Mouse (Mus musculus) activated CD4-positive, CD25-positive, alpha-beta regulatory T cell, adult 4 months (primary cell): ENCODE data around the gene Car14. TPM values are rescaled to one million over a fixed set of nuclear protein-coding genes. Genes with fewer than 3 reads are reported as not detected.
"Not testable (repeated sequence)": the region's sequence is repeated elsewhere in the genome, so short reads cannot be mapped to it uniquely, and the experiment has no call there.

Source experiments
- ATAC-seq: one replicate; pipeline ENCODE4 v1.8.0; 2017
- polyA plus RNA-seq, 2 experiments: library from polyadenylated mRNA; unstranded; fragments of 100-300 nt; shearing (Covaris generic); gene quantifications; one replicate each; pipeline ENCODE4 v1.2.1; 2017

The Car14 gene
- polyA plus RNA-seq, 2 experiments from 2014 or later: not detected

DNA sequence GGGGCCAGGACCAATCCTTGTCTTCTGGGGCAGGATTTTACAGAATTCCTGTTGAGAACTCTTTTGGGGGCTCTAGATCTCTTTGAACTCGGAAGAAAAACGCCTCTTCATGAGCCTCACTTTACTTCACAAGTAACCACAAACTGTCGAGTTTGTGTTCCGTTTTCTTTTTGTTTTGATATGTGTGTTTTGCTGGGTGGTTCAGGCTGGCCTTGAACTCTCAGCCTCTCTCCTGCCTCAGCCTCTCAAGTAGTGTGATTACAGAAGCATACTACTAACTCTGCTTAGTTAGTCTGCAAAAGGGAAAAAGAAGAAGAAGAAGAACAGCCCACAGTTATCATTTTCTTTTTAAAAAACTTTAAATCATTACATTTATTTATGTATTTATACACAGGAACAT lies 19.7 kb upstream of the Car14 start:
- no peak for ATAC-seq

DNA sequence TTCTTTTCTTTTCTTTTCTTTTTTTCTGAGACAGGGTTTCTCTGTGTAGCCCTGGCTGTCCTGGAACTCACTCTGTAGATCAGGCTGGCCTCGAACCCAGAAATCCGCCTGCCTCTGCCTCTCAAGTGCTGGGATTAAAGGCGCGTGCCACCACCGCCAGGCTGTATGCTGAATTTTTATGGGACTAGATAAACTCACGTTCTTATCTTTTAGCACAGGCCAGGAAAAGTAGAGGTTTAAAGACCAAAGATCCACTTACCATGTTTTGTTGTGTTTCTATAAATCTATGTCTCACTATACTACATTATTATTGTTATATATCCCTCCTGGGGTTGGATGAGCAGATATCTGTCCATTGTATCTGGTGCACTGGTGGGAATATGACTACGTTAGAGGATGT lies 18.9 kb upstream of the Car14 start:
- not testable (repeated sequence) for ATAC-seq

DNA sequence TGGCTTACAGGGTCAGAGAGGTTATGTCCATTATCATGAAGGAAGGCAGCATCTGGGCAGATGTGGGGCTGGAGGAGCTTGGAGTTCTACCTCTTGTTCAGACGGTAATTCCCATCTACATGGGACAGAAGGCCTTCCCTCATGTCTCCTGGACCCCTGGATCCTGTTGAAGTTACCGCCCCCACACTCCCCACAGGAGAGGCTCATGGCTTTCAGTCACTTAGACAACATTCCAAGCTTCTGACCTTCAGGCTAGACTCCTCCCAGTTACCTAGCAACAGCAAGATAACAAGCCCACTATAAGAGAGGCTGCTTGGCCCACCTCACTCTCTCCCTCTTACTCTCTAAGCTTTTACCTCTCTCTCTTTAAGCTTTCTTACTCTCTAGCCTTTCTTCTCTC lies 16.0 kb upstream of the Car14 start:
- ATAC-seq: not testable (repeated sequence)

DNA sequence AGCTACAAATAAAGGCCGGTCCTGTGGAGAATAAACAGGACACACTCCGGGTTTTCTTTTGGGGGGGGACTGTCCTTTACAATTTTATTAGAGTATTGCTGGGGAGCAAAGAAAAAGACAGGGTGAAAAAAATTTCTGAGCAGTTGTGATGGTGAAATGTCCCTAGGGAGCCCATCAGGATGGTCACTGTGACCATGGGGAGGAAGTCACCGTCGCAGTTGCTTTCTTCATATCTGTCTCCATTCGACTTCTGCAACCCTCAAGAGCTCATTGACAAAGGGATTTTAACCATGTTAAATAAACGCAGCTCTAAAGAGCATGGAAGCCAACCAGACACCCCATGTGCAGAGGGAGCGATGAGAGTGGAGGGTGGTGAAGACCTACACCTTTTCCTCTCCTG lies 12.3 kb upstream of the Car14 start:
- no peak for ATAC-seq

DNA sequence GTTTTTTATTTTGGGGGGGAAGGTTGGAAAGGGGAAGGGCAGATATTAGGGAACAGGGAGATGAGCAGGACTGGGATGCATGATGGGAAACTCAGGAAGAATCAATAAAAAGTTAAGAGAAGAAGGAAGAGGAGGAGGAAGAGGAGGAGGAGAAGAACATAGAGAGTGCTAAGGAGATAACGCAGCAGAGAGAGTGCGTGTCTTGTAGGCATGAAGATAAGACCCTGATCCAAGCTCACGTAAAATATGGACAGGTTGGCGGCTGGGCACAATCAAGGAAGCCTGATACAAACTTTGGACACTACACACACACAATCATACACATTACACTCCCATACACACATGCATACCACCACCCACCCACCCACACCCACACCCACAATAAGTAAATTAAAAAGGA lies 10.2 kb upstream of the Car14 start:
- no peak for ATAC-seq

DNA sequence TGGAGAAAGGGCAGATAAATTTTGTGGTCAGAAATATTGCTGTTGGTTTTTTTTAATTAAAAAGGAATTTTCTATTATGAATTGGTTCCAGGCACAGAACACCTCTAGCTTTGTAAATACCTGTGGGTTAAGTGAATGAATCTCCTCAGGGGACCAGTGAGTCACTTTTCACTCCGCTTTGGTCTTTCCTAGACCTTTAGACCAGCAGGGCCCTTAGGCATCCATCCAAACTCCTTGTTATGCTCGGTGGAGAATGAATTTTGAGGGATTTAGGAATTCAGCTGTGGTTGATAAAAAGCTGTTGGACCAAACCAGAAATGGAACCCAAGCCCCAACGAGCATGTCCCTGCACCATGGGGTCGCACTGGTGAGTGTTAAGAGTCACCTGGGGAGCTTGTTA lies 3.1 kb upstream of the Car14 start:
- ATAC-seq: no peak

DNA sequence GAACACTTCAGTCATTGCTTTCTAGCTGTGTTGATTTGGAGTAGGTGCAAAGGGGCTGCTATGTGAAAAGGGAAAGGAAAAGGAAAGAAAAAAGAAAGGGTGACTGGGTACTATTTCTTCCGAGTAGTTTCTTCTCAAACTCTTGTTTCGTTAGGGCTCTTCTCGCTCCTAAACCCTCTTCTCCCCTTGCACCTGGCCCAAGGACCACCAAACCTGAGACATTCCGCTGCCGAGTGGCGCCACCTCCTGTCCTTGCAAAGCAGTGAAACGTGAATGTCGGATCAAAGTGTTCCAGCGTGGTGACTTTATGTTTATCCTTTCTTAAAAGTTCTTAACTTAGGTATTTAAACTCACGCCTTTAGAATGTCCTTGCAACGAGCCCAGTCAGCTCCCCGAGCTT lies 2.4 kb upstream of the Car14 start:
- ATAC-seq: no peak

DNA sequence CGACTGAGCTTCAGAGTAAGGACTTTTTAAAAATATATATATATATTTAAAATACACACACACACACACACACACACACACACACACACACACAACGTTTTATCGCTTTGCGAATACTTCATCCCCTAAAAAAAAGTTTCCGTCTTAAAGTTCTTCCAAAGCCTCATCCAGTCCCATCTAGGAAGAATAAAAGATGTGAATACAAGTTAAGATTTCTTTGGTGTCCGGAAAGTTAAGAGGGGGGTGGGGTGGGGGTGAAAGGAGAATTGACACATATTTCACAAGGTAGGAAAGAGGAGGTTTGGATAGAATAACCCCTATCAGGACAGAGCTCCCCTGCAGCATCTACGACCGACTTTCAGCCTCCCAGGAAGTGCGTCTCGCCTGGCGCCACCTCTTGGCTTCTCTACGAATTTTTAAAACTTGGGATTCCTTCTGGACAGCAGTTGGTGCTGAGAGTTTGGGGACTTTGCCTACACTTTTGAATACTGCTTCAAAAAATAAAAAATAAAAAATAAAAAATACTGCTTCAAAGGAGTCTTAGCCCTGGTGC lies 1.5 kb upstream of the Car14 start:
- no peak for ATAC-seq

DNA sequence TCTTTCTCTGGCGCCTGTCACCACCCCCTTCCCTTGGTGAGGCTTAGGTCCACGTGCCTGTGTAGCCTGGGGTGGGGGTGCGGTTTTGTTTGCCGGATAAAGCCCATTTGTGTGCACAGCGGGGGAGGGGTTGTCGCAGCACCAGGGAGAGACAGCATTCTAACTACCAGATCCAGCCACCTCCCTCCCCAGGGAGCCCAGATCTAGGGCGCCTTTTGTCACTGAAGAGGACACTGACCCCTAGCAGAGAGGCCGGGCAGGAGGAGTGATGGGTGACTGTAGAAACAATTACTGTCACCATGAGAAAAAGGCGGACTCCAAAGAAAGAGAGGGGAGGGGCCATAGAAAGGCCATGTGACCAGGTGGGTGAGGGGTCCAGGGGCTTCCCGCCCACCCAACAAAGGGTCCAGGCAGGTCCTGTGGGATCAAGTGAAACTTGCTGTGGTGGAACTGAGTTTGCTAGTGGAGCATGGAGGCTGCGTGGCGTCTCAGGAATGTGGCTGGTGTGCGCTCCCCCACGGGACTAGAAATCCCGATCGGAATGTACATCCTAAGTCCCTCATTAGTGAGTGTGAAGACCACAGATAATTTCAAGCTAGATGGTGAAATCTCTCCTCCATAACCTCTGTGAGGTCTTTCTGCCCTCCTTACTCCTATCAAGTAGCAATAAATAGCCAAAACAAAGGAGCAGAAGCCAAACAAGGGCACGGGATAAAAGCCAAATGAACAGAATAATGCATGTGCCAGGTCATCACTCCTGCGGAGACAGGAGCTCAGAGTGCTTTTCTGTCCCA lies 852 bp upstream of the Car14 start:
- ATAC-seq: peak; percentile 41

DNA sequence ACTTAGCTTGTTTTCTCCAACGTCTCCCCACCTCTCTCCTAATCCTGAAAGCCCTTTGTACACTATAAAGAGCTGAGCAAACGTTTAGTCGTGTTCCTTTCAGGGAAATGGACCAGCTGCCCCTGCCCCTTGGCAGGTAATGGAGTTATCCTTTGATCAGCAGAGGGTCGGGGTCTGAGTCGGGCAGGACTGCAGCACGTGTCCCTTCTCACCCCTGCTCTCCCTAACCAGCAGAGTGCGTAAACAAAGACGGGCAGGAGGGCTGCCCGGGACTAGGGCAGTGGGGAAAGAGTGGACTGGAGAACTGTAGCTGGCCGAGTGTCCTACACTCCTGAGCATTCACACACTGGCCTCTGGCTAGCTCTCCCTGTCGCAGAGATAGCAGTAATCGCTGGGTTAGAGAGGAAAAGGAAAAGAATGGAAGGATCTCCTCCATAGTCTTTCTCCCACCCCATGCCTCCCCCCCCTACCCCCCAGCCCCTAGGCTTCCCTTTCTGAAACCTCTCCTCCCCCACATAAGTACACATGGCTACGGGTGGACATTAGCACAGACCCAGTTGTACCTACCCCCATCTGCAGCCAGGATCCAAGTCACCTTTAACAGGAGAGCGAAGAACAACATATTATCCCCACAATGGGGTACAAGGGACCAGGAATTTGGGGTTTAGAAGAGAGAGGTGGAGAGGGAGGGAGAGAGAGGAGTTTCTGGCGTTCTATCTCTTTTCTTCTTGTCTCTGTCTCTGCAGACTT lies 563 bp downstream of the Car14 start:
- no peak for ATAC-seq

DNA sequence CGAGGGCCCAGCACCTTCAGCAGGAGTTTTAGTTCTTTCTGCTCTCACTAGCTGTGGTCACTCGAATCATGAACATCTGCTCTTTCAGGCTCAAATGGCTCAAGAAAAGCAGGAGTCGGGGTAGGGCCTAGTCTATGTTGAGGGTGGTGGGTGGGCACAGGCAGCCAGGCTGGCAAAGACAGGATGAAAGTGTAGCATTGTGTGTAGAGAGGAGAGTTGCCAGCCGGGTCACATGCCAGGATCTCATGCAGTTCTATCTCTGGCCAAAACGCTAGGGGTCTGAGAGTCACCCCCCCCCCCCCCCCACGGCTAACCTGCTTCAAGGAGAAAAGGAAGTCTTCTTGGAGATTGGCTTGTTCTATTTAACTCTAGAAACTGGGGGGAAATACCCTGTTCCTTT lies 1.8 kb downstream of the Car14 start:
- no peak for ATAC-seq

DNA sequence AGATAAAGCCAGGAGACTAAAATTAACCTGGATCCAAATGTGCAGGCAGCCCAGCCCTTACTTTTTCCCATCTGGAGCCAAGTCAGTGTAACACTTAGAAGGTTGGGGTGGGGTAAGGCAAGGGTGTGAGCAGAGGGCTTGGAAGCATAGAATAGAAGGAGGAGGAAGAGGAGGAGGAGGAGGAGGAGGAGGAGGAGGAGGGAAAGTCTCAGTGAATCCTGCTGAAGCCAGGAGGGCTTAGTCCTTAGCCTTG lies 2.2 kb downstream of the Car14 start:
- no peak for ATAC-seq

DNA sequence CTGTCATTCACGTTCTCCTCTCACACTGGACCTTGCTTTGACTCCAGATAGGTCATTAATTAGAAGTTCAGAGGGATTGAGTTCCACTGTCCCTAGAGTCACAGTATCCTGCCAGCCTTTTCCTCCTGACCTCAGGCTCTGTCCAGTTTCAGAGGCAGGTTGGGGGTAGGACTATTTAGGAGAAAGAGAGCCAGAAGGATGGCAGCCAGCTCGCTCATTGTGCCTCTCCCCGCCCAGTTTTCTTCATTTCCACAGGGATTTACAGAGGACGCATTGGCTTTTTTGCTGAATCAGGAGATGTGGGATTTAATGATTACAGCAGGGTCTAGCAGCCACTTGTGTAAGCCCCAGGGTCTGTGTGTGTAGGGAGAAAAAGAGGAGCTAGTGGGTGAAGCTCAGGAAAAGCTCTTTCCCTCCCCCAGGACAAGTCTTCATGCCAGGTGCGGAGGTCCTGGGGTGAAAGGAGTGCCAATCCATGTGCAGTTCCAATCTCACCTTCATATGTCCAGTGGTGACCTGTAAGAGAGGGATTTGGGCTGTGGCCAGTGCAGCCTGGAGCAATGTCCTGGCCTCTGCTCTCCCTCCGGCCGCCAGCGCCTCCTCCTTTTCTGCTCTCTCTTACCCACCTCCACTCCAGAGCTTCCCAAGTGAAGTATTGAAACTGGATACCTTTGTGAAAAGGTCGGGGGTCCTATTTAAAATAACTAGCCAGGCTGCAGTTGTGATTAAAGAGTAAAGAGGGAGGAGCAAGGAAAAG lies 2.7 kb downstream of the Car14 start:
- no peak for ATAC-seq

DNA sequence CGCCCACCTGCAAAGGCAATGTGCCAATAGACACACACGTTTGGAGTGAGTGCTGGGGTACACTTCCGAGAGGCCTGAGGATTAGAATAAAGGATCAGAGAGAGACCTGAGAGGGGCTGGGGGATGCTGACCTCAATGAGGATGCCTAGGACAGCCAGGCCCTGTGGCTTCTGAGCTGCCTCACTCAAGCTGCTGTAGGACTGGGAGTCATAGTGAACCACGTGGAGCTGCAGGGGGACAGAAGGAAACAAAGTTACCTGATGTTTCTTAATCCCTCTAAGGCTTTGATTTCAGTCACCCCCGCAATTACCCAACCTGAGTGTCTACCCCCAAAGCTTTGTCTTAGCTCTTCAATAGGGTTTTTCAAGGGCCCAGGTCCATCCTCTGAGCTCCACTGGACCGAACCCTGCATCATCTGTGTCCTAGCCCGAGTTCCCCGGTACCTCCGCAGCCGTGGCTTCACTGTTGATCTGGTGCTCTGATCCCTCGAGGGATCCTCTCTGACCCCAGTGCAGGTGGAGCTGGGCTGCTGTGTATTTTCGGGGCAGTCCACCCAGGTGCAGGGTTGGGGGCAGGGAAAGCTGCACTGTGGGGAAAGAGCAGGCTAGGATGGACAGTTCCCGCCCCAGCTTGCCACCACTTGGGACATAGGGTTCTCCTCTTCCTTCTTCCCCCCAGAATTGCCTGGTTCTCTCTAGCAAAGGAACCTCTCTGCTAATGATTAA lies 4.5 kb downstream of the Car14 start:
- no peak for ATAC-seq

DNA sequence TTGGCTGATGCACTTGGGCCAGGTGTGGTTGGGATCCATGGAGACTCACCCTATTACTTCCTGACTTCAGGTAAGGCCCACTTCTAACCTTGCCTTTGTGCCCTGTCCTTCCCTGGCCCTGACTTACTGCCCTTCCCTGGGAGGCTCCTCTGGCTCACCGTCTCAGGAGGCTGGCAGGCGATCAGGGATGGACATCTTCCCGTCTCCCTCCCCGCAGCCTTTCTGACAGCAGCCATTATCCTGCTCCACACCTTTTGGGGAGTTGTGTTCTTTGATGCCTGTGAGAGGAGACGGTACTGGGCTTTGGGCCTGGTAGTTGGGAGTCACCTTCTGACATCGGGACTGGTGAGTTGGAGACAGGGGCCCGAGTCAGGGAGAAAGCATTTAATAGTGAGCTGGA lies 9.0 kb downstream of the Car14 start:
- not testable (repeated sequence) for ATAC-seq

DNA sequence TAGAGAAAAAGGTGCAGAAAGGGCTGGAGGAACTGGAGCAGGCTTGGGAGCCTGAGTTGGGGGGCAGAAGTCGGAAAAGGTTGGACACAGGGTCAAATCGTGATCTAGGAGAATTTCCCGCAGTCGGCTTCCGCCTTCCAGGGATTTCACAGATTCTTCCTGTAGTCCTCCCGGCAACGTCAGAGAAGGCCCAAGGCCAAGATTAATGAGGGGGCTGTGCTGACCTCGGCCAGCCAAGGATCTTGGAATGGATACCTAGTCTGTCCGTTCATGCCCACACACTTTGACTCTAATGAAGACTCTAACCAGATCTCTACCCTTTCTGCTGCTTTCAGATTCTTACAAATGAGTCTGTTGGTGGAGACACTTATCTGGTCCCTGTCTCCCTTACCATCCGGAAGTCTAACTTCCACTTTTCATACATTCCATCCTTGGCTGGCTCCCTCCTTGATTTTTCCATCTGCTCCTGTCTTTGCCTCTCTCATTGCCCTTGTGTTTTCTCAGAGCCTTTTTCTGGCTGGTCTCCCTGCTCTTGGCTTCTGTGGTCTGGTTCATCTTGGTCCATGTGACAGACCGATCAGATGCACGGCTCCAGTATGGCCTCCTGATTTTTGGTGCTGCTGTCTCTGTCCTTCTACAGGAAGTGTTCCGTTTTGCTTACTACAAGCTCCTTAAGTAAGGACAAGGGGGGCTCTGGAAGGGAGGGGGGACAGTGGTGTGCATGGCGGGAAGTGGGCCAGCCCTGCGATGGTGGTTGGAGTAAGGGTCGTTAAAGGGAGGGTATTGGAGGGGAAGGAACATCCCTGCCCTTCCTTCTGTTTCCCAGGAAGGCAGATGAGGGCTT lies 10.0 kb downstream of the Car14 start:
- ATAC-seq: no peak

DNA sequence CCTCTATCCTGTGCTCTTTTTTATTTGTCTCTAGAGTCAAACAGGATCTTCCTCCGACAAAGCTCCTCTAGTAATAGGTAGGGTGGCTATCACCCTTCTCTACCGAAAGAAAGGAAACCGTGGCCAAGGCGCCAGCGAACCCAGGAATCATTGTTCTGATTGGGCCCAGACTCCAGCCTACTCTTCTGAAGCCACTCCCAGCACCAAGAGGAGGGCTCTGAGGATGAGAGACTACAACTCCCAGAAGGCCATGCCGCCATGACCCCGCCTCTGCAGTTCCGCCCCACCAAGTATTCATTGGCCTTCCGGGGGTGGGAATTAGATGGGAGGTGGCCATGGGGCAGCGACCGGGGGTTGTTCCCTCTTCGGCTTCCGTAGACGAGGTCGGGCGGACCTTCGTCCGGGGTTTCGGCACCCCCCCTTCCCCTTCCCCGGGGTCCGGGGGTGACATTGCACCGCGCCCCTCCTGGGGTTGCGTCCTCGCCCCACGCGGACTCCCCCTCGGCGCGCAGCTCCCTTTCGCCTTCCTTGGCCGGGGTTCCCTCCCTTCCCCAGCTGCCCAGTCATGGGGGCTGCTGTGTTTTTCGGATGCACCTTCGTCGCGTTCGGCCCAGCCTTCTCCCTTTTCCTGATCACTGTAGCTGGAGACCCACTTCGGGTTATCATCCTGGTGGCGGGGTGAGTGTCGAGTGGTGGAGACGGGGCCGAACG lies 10.7 kb downstream of the Car14 start, which contains the start of gene Aph1a:
Gene Aph1a, plus strand, starts transcription at position 364 of the 711 bp plus-strand sequence.
- ATAC-seq: peak; percentile 99

DNA sequence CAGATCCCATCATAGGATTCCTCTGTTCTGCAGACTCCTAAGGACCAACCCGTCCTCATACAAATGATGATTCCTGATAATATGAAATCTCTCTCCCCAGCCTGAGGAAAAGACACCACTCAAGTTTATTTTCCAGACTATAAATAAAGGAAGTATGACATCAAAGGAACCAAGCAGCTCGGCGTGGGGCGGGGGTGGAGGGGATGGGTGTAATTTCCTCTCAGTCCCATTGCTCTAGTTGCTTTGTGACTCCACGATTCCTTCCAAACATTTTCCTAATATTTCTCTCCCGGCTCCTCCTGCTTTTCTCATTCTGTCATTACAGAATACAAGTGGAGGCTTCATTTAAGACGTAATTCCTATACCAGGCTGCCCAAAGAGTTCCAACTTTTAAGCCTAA lies 11.4 kb downstream of the Car14 start:
- no peak for ATAC-seq

DNA sequence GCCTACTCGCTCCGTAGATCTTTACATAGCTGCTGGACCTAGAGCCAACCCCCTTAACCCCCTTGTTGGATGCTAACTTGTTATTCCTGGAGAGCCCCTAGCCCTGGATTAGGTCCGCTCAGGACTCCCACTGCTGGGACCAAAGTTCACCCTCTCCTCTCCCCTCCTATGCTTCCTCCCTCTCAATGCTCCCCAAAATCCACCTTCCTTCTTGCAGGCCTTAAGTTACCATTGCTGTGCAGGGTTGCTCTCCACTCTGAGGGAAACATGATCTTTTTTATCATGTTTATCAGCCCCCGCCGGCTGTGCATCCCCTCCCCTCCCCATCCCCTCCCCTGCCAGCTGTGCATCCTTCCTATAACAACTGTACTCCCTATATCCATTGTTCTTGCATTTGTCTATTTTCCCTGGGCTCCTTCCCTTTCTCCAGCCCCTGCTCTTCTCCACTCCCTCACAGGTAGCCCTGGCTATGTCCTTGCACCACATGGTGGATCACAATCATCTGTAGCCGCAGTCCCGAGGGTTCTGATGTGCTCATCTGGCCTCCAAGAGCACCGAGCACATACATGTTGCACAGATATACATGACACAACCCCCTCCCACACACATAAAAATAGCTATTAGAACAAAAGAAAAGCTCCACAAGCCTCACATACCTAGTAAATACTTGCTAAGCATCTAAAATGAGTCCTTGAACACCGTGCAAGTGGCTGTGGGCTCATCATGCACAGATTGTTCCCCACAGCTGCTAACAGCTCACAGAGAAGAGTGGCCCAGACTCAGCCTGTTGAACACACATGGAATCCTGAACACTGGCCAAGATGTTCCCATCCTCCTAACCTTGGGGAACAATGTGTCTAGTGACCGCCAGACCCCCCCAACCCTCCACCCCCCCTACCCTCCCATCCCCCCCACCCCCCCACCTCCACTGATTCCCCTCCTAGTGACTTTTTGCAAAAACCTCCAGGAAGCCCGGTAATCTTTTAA lies 12.1 kb downstream of the Car14 start:
- ATAC-seq: no peak
